Mouse (Mus musculus) CH12.LX (cell line): ENCODE results near the gene Mpdz.

Experiments
- CHD1 ChIP-seq: IDR thresholded peaks from 2 replicates; pipeline ENCODE4 v1.6.1; 2012; ENCODE audit warnings: low read depth, low read length, improper control_type of control experiment, inconsistent platforms
- CTCF ChIP-seq, 2 experiments: IDR thresholded peaks in 1 of 2; conservative IDR thresholded peaks in 1 of 2; 2 replicates each; pipeline ENCODE4 v1.5.1; 2011 to 2012; ENCODE audit warnings: low read depth in 2 of 2, low read length in 2 of 2, improper control_type of control experiment in 1 of 2, inconsistent platforms in 1 of 2, mild to moderate bottlenecking in 1 of 2, moderate library complexity in 1 of 2
- GABPA ChIP-seq: IDR thresholded peaks from 2 replicates; pipeline ENCODE4 v1.6.1; 2012; ENCODE audit warnings: low read depth, low read length, improper control_type of control experiment, inconsistent platforms; ENCODE audit not compliant: insufficient replicate concordance
- HCFC1 ChIP-seq: IDR thresholded peaks from 2 replicates; pipeline ENCODE4 v1.6.1; 2012; ENCODE audit warnings: low read depth, mild to moderate bottlenecking, inconsistent platforms, low read length, improper control_type of control experiment
- MXI1 ChIP-seq: IDR thresholded peaks from 2 replicates; pipeline ENCODE4 v1.6.1; 2011; ENCODE audit warnings: mild to moderate bottlenecking, low read depth, low read length, improper control_type of control experiment
- POLR2A ChIP-seq: IDR thresholded peaks from 2 replicates; pipeline ENCODE4 v1.6.1; 2011; ENCODE audit warnings: low read depth, mild to moderate bottlenecking, improper control_type of control experiment, low read length
- TBP ChIP-seq: conservative IDR thresholded peaks from 2 replicates; pipeline ENCODE4 v1.6.1; 2011; ENCODE audit warnings: low read depth, low read length, improper control_type of control experiment
- TCF12 ChIP-seq: IDR thresholded peaks from 2 replicates; pipeline ENCODE4 v1.6.1; 2014; ENCODE audit warnings: low read depth, mild to moderate bottlenecking, inconsistent platforms, low read length, improper control_type of control experiment
- ZC3H11A ChIP-seq: IDR thresholded peaks from 2 replicates; pipeline ENCODE4 v1.6.1; 2012; ENCODE audit warnings: low read depth, mild to moderate bottlenecking, inconsistent platforms, low read length, improper control_type of control experiment
- ZNF384 ChIP-seq: IDR thresholded peaks from 2 replicates; pipeline ENCODE4 v1.6.1; 2012; ENCODE audit warnings: low read depth, low read length, improper control_type of control experiment, inconsistent platforms

DNA sequence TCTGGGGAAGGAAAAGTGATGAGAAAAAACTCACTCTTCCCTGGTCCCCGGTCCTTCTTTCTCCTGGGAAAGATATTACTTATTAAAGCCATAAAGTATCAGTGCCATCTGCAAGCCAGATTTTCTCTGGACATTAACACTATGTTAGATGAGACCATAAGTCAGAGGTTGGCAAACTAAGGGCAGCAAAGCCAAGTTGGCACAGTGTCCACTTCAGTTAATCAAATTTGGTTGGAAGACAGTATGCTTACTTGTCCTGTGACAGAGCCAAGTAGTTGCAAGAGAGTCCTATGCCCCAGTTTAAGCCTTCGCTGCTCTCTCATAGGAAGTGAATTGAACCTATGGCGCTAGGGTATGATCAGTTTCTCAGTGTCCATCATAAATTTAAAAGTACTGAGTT lies 159.0 kb downstream of the Mpdz start:
- TF ChIP-seq GABPA = no peak
- TF ChIP-seq CHD1 = no peak
- no peak for TF ChIP-seq CTCF (conservative IDR thresholded peaks at IDR 0.05 in 1 of 2, IDR thresholded peaks at IDR 0.05 in 1 of 2; ENCODE audit: low read depth in 2 of 2, low read length in 2 of 2)
- no peak for TF ChIP-seq TCF12
- no peak for TF ChIP-seq TBP
- TF ChIP-seq POLR2A = no peak
- TF ChIP-seq ZNF384 = no peak
- no peak for TF ChIP-seq HCFC1
- no peak for TF ChIP-seq MXI1
- no peak for TF ChIP-seq ZC3H11A
